In the genomic region with DNA sequence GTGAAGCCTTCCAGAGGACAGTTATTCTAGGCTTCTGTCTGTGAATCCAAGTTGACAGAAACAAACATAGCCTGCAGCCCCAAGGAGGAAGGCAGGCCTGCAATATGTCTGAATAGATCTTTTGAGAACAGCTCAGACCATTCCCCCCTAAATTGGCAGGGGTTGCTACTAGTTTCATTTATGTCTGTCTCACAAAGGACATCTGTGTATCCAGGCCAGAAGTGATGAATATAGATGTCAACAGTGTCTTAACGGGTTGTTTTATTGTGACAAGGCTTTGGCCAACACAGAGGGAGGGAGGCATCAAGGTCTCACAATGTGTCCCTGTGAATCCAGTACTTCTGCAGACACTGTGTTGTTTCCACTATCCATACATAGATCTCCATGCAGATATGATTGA, we compare ENCODE assay signal across 27 mouse cellular contexts. TPM values are rescaled to one million over a fixed set of nuclear protein-coding genes. Genes with fewer than 3 reads are reported as not detected.
DNase-seq lines count a peak whose midpoint lies in the region; ATAC-seq and TF ChIP-seq lines count a peak whose summit lies in the region.
"Had no signal": no experiment of that assay in that cellular context is flagged by ENCODE, and none has a peak within 500 bp of the region (broad histone marks: within the 10 kb centered on the region; RNA-seq: fewer than 3 reads in every experiment).

No protein-coding gene starts in this region.

- no peaks in the 10 kb centered on the region for H3K27me3 ChIP-seq in forebrain, postnatal 0 days (ENCODE audit: insufficient read depth, low read length)
- no peaks in the 10 kb centered on the region for H3K27me3 ChIP-seq in forebrain, embryonic 11.5 days (ENCODE audit: control insufficient read depth, insufficient read depth, low read length)
- no peaks in the 10 kb centered on the region for H3K27me3 ChIP-seq in hindbrain, embryonic 15.5 days
- H3K27me3 ChIP-seq in hindbrain, embryonic 13.5 days = no peaks in the 10 kb centered on the region
- H3K27me3 ChIP-seq: embryonic facial prominence, embryonic 15.5 days; heart, embryonic 15.5 days; intestine, embryonic 15.5 days had no signal

- no peaks in the 10 kb centered on the region for H3K4me1 ChIP-seq in forebrain, postnatal 0 days (ENCODE audit: insufficient read depth)
- no peaks in the 10 kb centered on the region for H3K4me1 ChIP-seq in forebrain, embryonic 11.5 days (replicated peaks; ENCODE audit: control insufficient read depth, insufficient read depth, low read length)
- no peaks in the 10 kb centered on the region for H3K4me1 ChIP-seq in hindbrain, embryonic 15.5 days (replicated peaks)
- H3K4me1 ChIP-seq in hindbrain, embryonic 13.5 days (replicated peaks) = no peaks in the 10 kb centered on the region
- H3K4me1 ChIP-seq: embryonic facial prominence, embryonic 15.5 days; forebrain, embryonic 10.5 days; heart, embryonic 15.5 days; intestine, embryonic 15.5 days had no signal

- TF ChIP-seq CTCF in forebrain, postnatal 0 days (IDR thresholded peaks at IDR 0.05; ENCODE audit: low read depth) = no peak
- no peak for TF ChIP-seq CTCF in brain, embryonic 14.5 days (IDR thresholded peaks at IDR 0.05; ENCODE audit: borderline replicate concordance, extremely low read depth, insufficient read depth, insufficient read length)

- no peak for TF ChIP-seq POLR2A in brain, embryonic 14.5 days (IDR thresholded peaks at IDR 0.05; ENCODE audit: borderline replicate concordance, extremely low read depth, insufficient read depth, insufficient read length, poor library complexity, severe bottlenecking)

- H3K4me3 ChIP-seq in forebrain, postnatal 0 days (ENCODE audit: low read depth, low read length) = no peak overlapping the region
- H3K4me3 ChIP-seq in forebrain, embryonic 11.5 days (ENCODE audit: low read depth, low read length) = no peak overlapping the region
- H3K4me3 ChIP-seq in hindbrain, embryonic 15.5 days = no peak overlapping the region
- no peak overlapping the region for H3K4me3 ChIP-seq in hindbrain, embryonic 13.5 days
- H3K4me3 ChIP-seq: embryonic facial prominence, embryonic 15.5 days; erythroblast, embryonic 14.5 days; forebrain, embryonic 10.5 days; heart, adult 2 months; heart, embryonic 15.5 days; intestine, embryonic 15.5 days had no signal

- peak; percentile 24 for DNase-seq in forebrain, postnatal 0 days
- DNase-seq in forebrain, embryonic 11.5 days (ENCODE audit: low spot score) = no peak
- DNase-seq in layer of hippocampus, adult 9-11 months = peak; percentile 5
- DNase-seq in layer of hippocampus, postnatal 25 days (ENCODE audit: extremely low spot score in 1 of 2, low spot score in 1 of 2) = no peak
- DNase-seq in brain, embryonic 14.5 days (ENCODE audit: low read depth) = peak; percentile 15
- no peak for DNase-seq in cerebellum, postnatal 4 days (ENCODE audit: low spot score in 2 of 2)
- DNase-seq: adrenal gland, postnatal 14 days; embryo, embryonic 11 days; gastrocnemius, postnatal 10 days; heart, adult 2 months; kidney, adult 18-20 months had no signal

- peak; percentile 81 for ATAC-seq in forebrain, postnatal 0 days
- ATAC-seq in forebrain, embryonic 11.5 days (replicated peaks; ENCODE audit: low FRiP score) = no peak
- peak; percentile 66 for ATAC-seq in hindbrain, embryonic 15.5 days (ENCODE audit: low FRiP score, low read depth)
- no peak for ATAC-seq in hindbrain, embryonic 13.5 days (ENCODE audit: low FRiP score)
- ATAC-seq: intestine, embryonic 15.5 days had no signal

- no peak overlapping the region for H3K9ac ChIP-seq in forebrain, postnatal 0 days
- H3K9ac ChIP-seq in forebrain, embryonic 11.5 days (ENCODE audit: low read length) = no peak overlapping the region
- no peak overlapping the region for H3K9ac ChIP-seq in hindbrain, embryonic 15.5 days
- H3K9ac ChIP-seq in hindbrain, embryonic 13.5 days = no peak overlapping the region
- H3K9ac ChIP-seq: embryonic facial prominence, embryonic 15.5 days; heart, embryonic 15.5 days; intestine, embryonic 15.5 days had no signal

- WGBS in forebrain, postnatal 0 days = 32% methylated on average over 1 of the region's 1 CpGs
- WGBS in forebrain, embryonic 11.5 days = 55% methylated on average over 1 of the region's 1 CpGs
- 36% methylated on average over 1 of the region's 1 CpGs for WGBS in hindbrain, embryonic 15.5 days
- WGBS in hindbrain, embryonic 13.5 days = 62% methylated on average over 1 of the region's 1 CpGs

- no peaks in the 10 kb centered on the region for H3K36me3 ChIP-seq in forebrain, postnatal 0 days (ENCODE audit: insufficient read depth)
- no peaks in the 10 kb centered on the region for H3K36me3 ChIP-seq in forebrain, embryonic 11.5 days (ENCODE audit: control insufficient read depth, insufficient read depth, low read length)
- no peaks in the 10 kb centered on the region for H3K36me3 ChIP-seq in hindbrain, embryonic 15.5 days
- H3K36me3 ChIP-seq in hindbrain, embryonic 13.5 days = no peaks in the 10 kb centered on the region
- H3K36me3 ChIP-seq: embryonic facial prominence, embryonic 15.5 days; forebrain, embryonic 10.5 days; heart, embryonic 15.5 days; intestine, embryonic 15.5 days had no signal

- H3K27ac ChIP-seq in forebrain, postnatal 0 days (ENCODE audit: low read depth, low read length) = no peak overlapping the region
- no peak overlapping the region for H3K27ac ChIP-seq in forebrain, embryonic 11.5 days (ENCODE audit: low read depth, low read length)
- H3K27ac ChIP-seq in hindbrain, embryonic 15.5 days (replicated peaks) = no peak overlapping the region
- H3K27ac ChIP-seq in hindbrain, embryonic 13.5 days = no peak overlapping the region
- H3K27ac ChIP-seq: embryonic facial prominence, embryonic 15.5 days; forebrain, embryonic 10.5 days; heart, adult 2 months; heart, embryonic 15.5 days; intestine, embryonic 15.5 days had no signal

- H3K4me2 ChIP-seq in forebrain, postnatal 0 days (ENCODE audit: low read depth) = no peak overlapping the region
- H3K4me2 ChIP-seq in forebrain, embryonic 11.5 days (ENCODE audit: low read depth, low read length, severe bottlenecking) = no peak overlapping the region
- no peak overlapping the region for H3K4me2 ChIP-seq in hindbrain, embryonic 15.5 days
- H3K4me2 ChIP-seq in hindbrain, embryonic 13.5 days = no peak overlapping the region
- H3K4me2 ChIP-seq: embryonic facial prominence, embryonic 15.5 days; heart, embryonic 11.5 days; heart, embryonic 15.5 days; intestine, embryonic 15.5 days had no signal

- no peaks in the 10 kb centered on the region for H3K9me3 ChIP-seq in forebrain, postnatal 0 days (ENCODE audit: low read length)
- H3K9me3 ChIP-seq in forebrain, embryonic 11.5 days (ENCODE audit: control insufficient read depth, low read length) = no peaks in the 10 kb centered on the region
- H3K9me3 ChIP-seq in hindbrain, embryonic 15.5 days = no peaks in the 10 kb centered on the region
- no peaks in the 10 kb centered on the region for H3K9me3 ChIP-seq in hindbrain, embryonic 13.5 days
- H3K9me3 ChIP-seq: embryonic facial prominence, embryonic 15.5 days; forebrain, embryonic 10.5 days; heart, embryonic 15.5 days; intestine, embryonic 15.5 days had no signal

RNA-seq across cellular contexts. Expression of gene Ces2a, which starts 23.8 kb away (rescaled TPM):
- not detected in 2 replicates for total RNA-seq in forebrain, postnatal 0 days (2014; rRNA removed)
- not detected in 2 replicates for polyA plus RNA-seq in forebrain, postnatal 0 days (2015; fragmentation: Nextera tagmentation; extraction: Ambion mirVana)
- not detected in 2 replicates for polyA plus RNA-seq in forebrain, embryonic 11.5 days (2014; fragmentation: Nextera tagmentation; extraction: Ambion mirVana)
- polyA plus RNA-seq in hindbrain, embryonic 15.5 days (2015; fragmentation: Nextera tagmentation; extraction: Ambion mirVana) = not detected in 2 replicates
- not detected in 2 replicates for polyA plus RNA-seq in hindbrain, embryonic 13.5 days (2015; fragmentation: Nextera tagmentation; extraction: Ambion mirVana)
- total RNA-seq in layer of hippocampus, postnatal 25 days (2021) = not detected
- not detected in 2 replicates for polyA plus RNA-seq in brain, embryonic 14.5 days (2012; rRNA removed)
- total RNA-seq: adrenal gland, adult 18-20 months; common myeloid progenitor, adult 5-6 weeks; gastrocnemius, postnatal 10 days; gastrocnemius, postnatal 4 days; heart, adult 2 months; heart, postnatal 25 days; MEL had no signal
- polyA plus RNA-seq: C2C12; cerebellum, adult 2 months; embryonic facial prominence, embryonic 11.5 days; embryonic facial prominence, embryonic 15.5 days; erythroblast, embryonic 14.5 days; forebrain, embryonic 10.5 days; heart, adult 2 months; heart, embryonic 11.5 days; heart, embryonic 15.5 days had no signal

Comparison
In these comparisons a context has a peak if more than half of its experiments do, and no peak if none do; other contexts are left out.
1. ATAC-seq: peak in forebrain, postnatal 0 days (single experiment) and hindbrain, embryonic 15.5 days (single experiment); none in forebrain, embryonic 11.5 days (single experiment) and hindbrain, embryonic 13.5 days (single experiment).
2. DNase-seq: peak in forebrain, postnatal 0 days (single experiment), layer of hippocampus, adult 9-11 months (single experiment) and brain, embryonic 14.5 days (single experiment); none in forebrain, embryonic 11.5 days (single experiment), layer of hippocampus, postnatal 25 days (0 of 2) and cerebellum, postnatal 4 days (0 of 2).